Mouse (Mus musculus) left cerebral cortex, postnatal 36 days (tissue): ENCODE results near the gene Ipmk. TPM values are rescaled to one million over a fixed set of nuclear protein-coding genes. Genes with fewer than 3 reads are reported as not detected.
"Not testable (repeated sequence)": the region's sequence is repeated elsewhere in the genome, so short reads cannot be mapped to it uniquely, and the experiment has no call there.

Experiments used
- DNase-seq, 2 experiments: peaks; one replicate each; pipeline ENCODE4 v3.0.0; 2021 to 2022; ENCODE audit warnings: low spot score in 2 of 2, mixed read lengths in 1 of 2
- intact Hi-C: fragments of 180-260 bp; cut with DNase I; formaldehyde crosslinking; loops from one replicate; pipeline ENCODE4 v1.15.1; 2025
- total RNA-seq, 2 experiments: library from RNA; stranded (reverse); gene quantifications; 2 replicates each; pipeline ENCODE4 v1.2.3; 2021

Gene Ipmk
- total RNA-seq, 2 experiments from 2014 or later = 29.7 to 30.3 TPM

GRCm38 (mm10) chr10:71403638-71404037, 56.1 kb downstream of the Ipmk start:
- DNase-seq = no peak
- intact Hi-C loops = no loop called here

GRCm38 (mm10) chr10:71405523-71406217, 58.1 kb downstream of the Ipmk start:
- intact Hi-C loops = no loop called here
- DNase-seq = no peak

- DNase-seq = no peak
- intact Hi-C loops = no loop called here
Measured at GRCm38 (mm10) chr10:71409948-71410347, 62.4 kb downstream of the Ipmk start.

- intact Hi-C loops = no loop called here
- DNase-seq = no peak
Measured at GRCm38 (mm10) chr10:71413401-71413800, 65.8 kb downstream of the Ipmk start.

- intact Hi-C loops = no loop called here
Measured at GRCm38 (mm10) chr10:71421531-71421930, 74.0 kb downstream of the Ipmk start.

GRCm38 (mm10) chr10:71422047-71423037, 74.8 kb downstream of the Ipmk start:
- intact Hi-C loops = no loop called here
- DNase-seq = peak; percentile 23 to 55

More at GRCm38 (mm10) chr10:71421531-71421930, 74.0 kb downstream of the Ipmk start:
- DNase-seq = no peak

GRCm38 (mm10) chr10:71426740-71427139, 79.2 kb downstream of the Ipmk start:
- intact Hi-C loops = no loop called here
- no peak for DNase-seq

- intact Hi-C loops = no loop called here
Measured at GRCm38 (mm10) chr10:71427381-71427780, 79.8 kb downstream of the Ipmk start.

GRCm38 (mm10) chr10:71428246-71428864, 80.8 kb downstream of the Ipmk start:
- no peak for DNase-seq
- intact Hi-C loops = no loop called here

More at GRCm38 (mm10) chr10:71427381-71427780, 79.8 kb downstream of the Ipmk start:
- DNase-seq = no peak

- no peak for DNase-seq
- intact Hi-C loops = no loop called here
Measured at GRCm38 (mm10) chr10:71430661-71431060, 83.1 kb downstream of the Ipmk start.

GRCm38 (mm10) chr10:71443086-71443485, 95.5 kb downstream of the Ipmk start:
- intact Hi-C loops = no loop called here

GRCm38 (mm10) chr10:71447661-71448060, 100.1 kb downstream of the Ipmk start:
- DNase-seq = no peak
- intact Hi-C loops = no loop called here

More at GRCm38 (mm10) chr10:71443086-71443485, 95.5 kb downstream of the Ipmk start:
- no peak for DNase-seq

- DNase-seq = no peak
- intact Hi-C loops = no loop called here
Measured at GRCm38 (mm10) chr10:71448284-71448683, 100.7 kb downstream of the Ipmk start.

- no peak for DNase-seq
- intact Hi-C loops = no loop called here
Measured at GRCm38 (mm10) chr10:71455355-71455754, 107.8 kb downstream of the Ipmk start.

- DNase-seq, intact Hi-C loops: not testable (repeated sequence)
Measured at GRCm38 (mm10) chr10:71462371-71462770, 114.8 kb downstream of the Ipmk start.

- intact Hi-C loops = no loop called here
- no peak for DNase-seq
Measured at GRCm38 (mm10) chr10:71464417-71464816, 116.9 kb downstream of the Ipmk start.

- no peak for DNase-seq
- intact Hi-C loops = no loop called here
Measured at GRCm38 (mm10) chr10:71468315-71468714, 120.8 kb downstream of the Ipmk start.

GRCm38 (mm10) chr10:71469751-71470150, 122.2 kb downstream of the Ipmk start:
- no peak for DNase-seq
- intact Hi-C loops = no loop called here

- intact Hi-C loops = no loop called here
- DNase-seq = no peak
Measured at GRCm38 (mm10) chr10:71472033-71472432, 124.5 kb downstream of the Ipmk start.

- DNase-seq = no peak
- intact Hi-C loops = no loop called here
Measured at GRCm38 (mm10) chr10:71473590-71473989, 126.0 kb downstream of the Ipmk start.
